Mouse (Mus musculus) erythroblast, adult 5-6 weeks (primary cell): ENCODE results near the gene Eif4e3. TPM values are rescaled to one million over a fixed set of nuclear protein-coding genes. Genes with fewer than 3 reads are reported as not detected.

ENCODE experiments used
- ATAC-seq: replicated peaks from 2 replicates; pipeline ENCODE4 v1.8.0; 2016; ENCODE audit warnings: moderate number of reproducible peaks, mild to moderate bottlenecking, moderate TSS enrichment, inconsistent platforms; ENCODE audit not compliant: poor library complexity, low FRiP score, severe bottlenecking
- total RNA-seq, 2 experiments: library from RNA; stranded (forward) in 1 of 2; stranded (reverse) in 1 of 2; fragments of 150-400 nt in 1 of 2; fragments of 200-764, 138-1000 nt in 1 of 2; gene quantifications; 2 replicates each; pipeline versions ENCODE4 v1.2.3 to v1.2.4; 2015 to 2017; ENCODE audit warnings: low replicate concordance in 2 of 2

The Eif4e3 gene
- total RNA-seq, 2 experiments from 2014 or later: 4.3 to 6.1 TPM

DNA sequence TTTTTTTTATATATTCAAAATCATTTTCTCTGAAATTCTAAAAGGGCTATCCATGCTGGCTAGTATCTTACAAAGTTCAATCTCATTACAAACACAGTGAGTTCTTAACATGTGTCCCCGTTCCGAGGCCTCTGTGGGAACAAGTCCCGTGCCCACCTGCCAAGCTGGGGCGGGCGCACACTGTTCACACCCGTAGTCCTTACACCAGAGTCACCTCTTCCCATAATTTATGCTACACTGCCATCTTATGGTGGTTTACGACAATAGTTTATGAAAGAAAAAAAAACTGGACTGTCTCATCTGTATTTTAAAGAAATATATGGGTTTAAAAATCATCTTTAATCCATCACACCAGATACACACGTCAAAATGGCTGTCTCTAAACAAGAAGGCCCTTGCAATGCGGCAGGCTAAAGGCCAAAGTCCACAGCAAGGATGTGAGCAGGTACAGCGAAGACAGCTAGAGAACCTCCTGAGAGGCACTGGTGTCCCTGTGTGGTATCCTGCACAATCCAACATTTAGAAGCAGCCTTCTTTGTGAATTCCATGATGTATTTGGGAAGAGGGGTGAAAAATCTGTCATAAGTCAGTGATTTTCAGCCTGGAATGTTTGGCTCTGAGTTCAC, 66.3 kb downstream of the Eif4e3 start:
- no peak for ATAC-seq

GRCm38 (mm10) chr6:99599651-99600050, 66.9 kb downstream of the Eif4e3 start:
- ATAC-seq: no peak

GRCm38 (mm10) chr6:99599229-99599628, 67.3 kb downstream of the Eif4e3 start:
- no peak for ATAC-seq

GRCm38 (mm10) chr6:99577040-99577439, 89.5 kb downstream of the Eif4e3 start:
- no peak for ATAC-seq

DNA sequence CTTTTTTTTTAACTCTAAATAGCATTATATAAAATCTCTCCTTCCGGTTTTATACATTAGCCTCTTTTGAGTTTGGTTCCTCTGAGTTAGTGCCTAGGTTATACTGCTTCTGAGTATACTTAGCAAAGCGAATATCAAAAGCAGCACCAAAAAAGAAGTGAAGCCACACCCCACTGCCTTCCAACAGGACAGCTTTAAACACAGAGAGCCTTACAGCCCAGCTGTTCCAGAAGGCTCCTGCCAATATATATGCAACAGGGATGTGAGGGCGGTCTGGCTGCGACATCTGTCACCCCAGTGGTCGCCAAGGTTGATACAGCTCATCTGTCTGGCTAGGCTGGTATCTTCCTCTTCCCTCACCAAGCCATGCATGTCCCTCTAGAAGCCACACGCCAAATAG, 90.9 kb downstream of the Eif4e3 start:
- no peak for ATAC-seq

Other genes starting within 250 kb of the Eif4e3 start
- gene Foxp1, start 144.1 kb downstream of the Eif4e3 start, total RNA-seq (2015; ENCODE audit: low replicate concordance): 10.7 and 26.5 TPM in 2 replicates
- gene Foxp1, start 144.1 kb downstream of the Eif4e3 start, total RNA-seq (2017; ENCODE audit: low replicate concordance): 12.3 and 19.5 TPM in 2 replicates
- gene Gm20696, start within 50 bp of the Eif4e3 start, total RNA-seq (2015; ENCODE audit: low replicate concordance): 2.7 and 11.3 TPM in 2 replicates
- 3.7 and 7.8 TPM in 2 replicates for gene Gm20696, start within 50 bp of the Eif4e3 start, total RNA-seq (2017; ENCODE audit: low replicate concordance)
- gene Gpr27, start 25.9 kb upstream of the Eif4e3 start, total RNA-seq (2015; ENCODE audit: low replicate concordance): 3.6 TPM in 1 of 2 replicates, not detected in the other
- 0.98 TPM in 1 of 2 replicates, not detected in the other for gene Gpr27, start 25.9 kb upstream of the Eif4e3 start, total RNA-seq (2017; ENCODE audit: low replicate concordance)
- 2.1 TPM in 1 of 2 replicates, not detected in the other for gene Prok2, start 59.6 kb upstream of the Eif4e3 start, total RNA-seq (2015; ENCODE audit: low replicate concordance)
- 2.1 TPM in 1 of 2 replicates, not detected in the other for gene Prok2, start 59.6 kb upstream of the Eif4e3 start, total RNA-seq (2017; ENCODE audit: low replicate concordance)